Mouse (Mus musculus): ENCODE results near the gene Cd300c2. TPM values are rescaled to one million over a fixed set of nuclear protein-coding genes. Genes with fewer than 3 reads are reported as not detected.
A peak's percentile ranks its signal among the peaks of the same experiment; 100 is the strongest.
"Not testable (repeated sequence)": the region's sequence is repeated elsewhere in the genome, so short reads cannot be mapped to it uniquely, and the experiment has no call there.

The Cd300c2 gene
- total and polyA plus RNA-seq, 3 experiments: not detected

- Histone ChIP-seq H3K4me1 (ENCODE audit: control insufficient read depth in 1 of 2, insufficient read depth in 2 of 2) (peaks cover 5 to 6% of the 10 kb centered on the region in 2 experiments), H3K79me2 (replicated peaks; ENCODE audit: control insufficient read depth, extremely low read depth, insufficient read depth, poor library complexity, severe bottlenecking) (no peaks in the 10 kb centered on the region), H3K9me3 (replicated peaks; ENCODE audit: low read length) (no peaks in the 10 kb centered on the region), H3K27ac (ENCODE audit: insufficient read depth, low read depth) (no peak within 1 kb of the TSS), H3K4me3 (replicated peaks in 1 of 3; ENCODE audit: low read depth in 2 of 3, low read length in 2 of 3, poor library complexity in 1 of 3) (no peak within 1 kb of the TSS), H3K27me3 (replicated peaks) (peaks cover 40% of the 10 kb centered on the region), H3K36me3 (replicated peaks in 1 of 2; ENCODE audit: control insufficient read depth in 1 of 2, insufficient read depth in 1 of 2, low read length in 1 of 2) (no peaks in the 10 kb centered on the region), H3K9ac (ENCODE audit: insufficient read depth, low read depth) (no peak within 1 kb of the TSS), H3K4me2 (ENCODE audit: insufficient read depth, low read depth, poor library complexity, severe bottlenecking) (no peak within 1 kb of the TSS)
- dilution Hi-C loops (cut with MboI; ENCODE audit: extremely low pct_ligation_motif_present, extremely low pct_unique_long_range_greater_than_20kb, low sequenced_read_pairs) (no loop called here), in situ Hi-C loops (cut with MboI; ENCODE audit: low pct_ligation_motif_present, low pct_unique_long_range_greater_than_20kb, low sequenced_read_pairs) (no loop called here)
- no peak for DNase-seq (ENCODE audit: extremely low read depth)
- TF ChIP-seq MAZ (IDR thresholded peaks at IDR 0.05; ENCODE audit: low read depth, low read length) (no peak), NELFE (IDR thresholded peaks at IDR 0.05; ENCODE audit: low read depth, low read length) (no peak), ETS1 (conservative IDR thresholded peaks at IDR 0.05; ENCODE audit: low read depth, low read length) (peak; percentile 54), BHLHE40 (IDR thresholded peaks at IDR 0.05; ENCODE audit: low read depth, low read length) (peak; percentile 59), TCF12 (IDR thresholded peaks at IDR 0.05; ENCODE audit: low read depth, low read length) (peak; percentile 20; the same call in 1 of the 2 replicates)
These were observed 46.6 kb upstream of the Cd300c2 start, which contains the start of gene Cd300ld3 for GRCm38 (mm10) chr11:115048259-115048658. TSS of gene Cd300ld3 (minus strand) at chr11:115048409.

- H3K9me3 ChIP-seq (replicated peaks; ENCODE audit: low read length); H3K36me3 ChIP-seq (replicated peaks in 1 of 2; ENCODE audit: control insufficient read depth in 1 of 2, insufficient read depth in 1 of 2, low read length in 1 of 2); H3K4me1 ChIP-seq (ENCODE audit: control insufficient read depth in 1 of 2, insufficient read depth in 2 of 2); H3K4me2 ChIP-seq (ENCODE audit: insufficient read depth, low read depth, poor library complexity, severe bottlenecking); H3K27me3 ChIP-seq (replicated peaks); H3K4me3 ChIP-seq (replicated peaks in 1 of 3; ENCODE audit: low read depth in 2 of 3, low read length in 2 of 3, poor library complexity in 1 of 3); H3K27ac ChIP-seq (ENCODE audit: insufficient read depth, low read depth); dilution Hi-C loops (cut with MboI; ENCODE audit: extremely low pct_ligation_motif_present, extremely low pct_unique_long_range_greater_than_20kb, low sequenced_read_pairs); H3K9ac ChIP-seq (ENCODE audit: insufficient read depth, low read depth); H3K79me2 ChIP-seq (replicated peaks; ENCODE audit: control insufficient read depth, extremely low read depth, insufficient read depth, poor library complexity, severe bottlenecking); in situ Hi-C loops (cut with MboI; ENCODE audit: low pct_ligation_motif_present, low pct_unique_long_range_greater_than_20kb, low sequenced_read_pairs); DNase-seq (ENCODE audit: extremely low read depth): not testable (repeated sequence)
These were observed 36.0 kb upstream of the Cd300c2 start, which contains the start of gene Cd300ld5 for GRCm38 (mm10) chr11:115037669-115038068. TSS of gene Cd300ld5 (minus strand) at chr11:115037769.

- H3K36me3 ChIP-seq (replicated peaks in 1 of 2; ENCODE audit: control insufficient read depth in 1 of 2, insufficient read depth in 1 of 2, low read length in 1 of 2); H3K9ac ChIP-seq (ENCODE audit: insufficient read depth, low read depth); H3K27ac ChIP-seq (ENCODE audit: insufficient read depth, low read depth); dilution Hi-C loops (cut with MboI; ENCODE audit: extremely low pct_ligation_motif_present, extremely low pct_unique_long_range_greater_than_20kb, low sequenced_read_pairs); H3K4me3 ChIP-seq (replicated peaks in 1 of 3; ENCODE audit: low read depth in 2 of 3, low read length in 2 of 3, poor library complexity in 1 of 3); H3K79me2 ChIP-seq (replicated peaks; ENCODE audit: control insufficient read depth, extremely low read depth, insufficient read depth, poor library complexity, severe bottlenecking); H3K9me3 ChIP-seq (replicated peaks; ENCODE audit: low read length); DNase-seq (ENCODE audit: extremely low read depth); H3K4me2 ChIP-seq (ENCODE audit: insufficient read depth, low read depth, poor library complexity, severe bottlenecking); H3K4me1 ChIP-seq (ENCODE audit: control insufficient read depth in 1 of 2, insufficient read depth in 2 of 2); in situ Hi-C loops (cut with MboI; ENCODE audit: low pct_ligation_motif_present, low pct_unique_long_range_greater_than_20kb, low sequenced_read_pairs); H3K27me3 ChIP-seq (replicated peaks): not testable (repeated sequence)
These were observed 25.2 kb upstream of the Cd300c2 start, which contains the start of gene Cd300ld4 for GRCm38 (mm10) chr11:115026912-115027311. TSS of gene Cd300ld4 (minus strand) at chr11:115027012.

- H3K4me2 ChIP-seq (ENCODE audit: insufficient read depth, low read depth, poor library complexity, severe bottlenecking); H3K27ac ChIP-seq (ENCODE audit: insufficient read depth, low read depth); H3K4me1 ChIP-seq (ENCODE audit: control insufficient read depth in 1 of 2, insufficient read depth in 2 of 2); DNase-seq (ENCODE audit: extremely low read depth); H3K9ac ChIP-seq (ENCODE audit: insufficient read depth, low read depth); in situ Hi-C loops (cut with MboI; ENCODE audit: low pct_ligation_motif_present, low pct_unique_long_range_greater_than_20kb, low sequenced_read_pairs); H3K4me3 ChIP-seq (replicated peaks in 1 of 3; ENCODE audit: low read depth in 2 of 3, low read length in 2 of 3, poor library complexity in 1 of 3); H3K79me2 ChIP-seq (replicated peaks; ENCODE audit: control insufficient read depth, extremely low read depth, insufficient read depth, poor library complexity, severe bottlenecking); dilution Hi-C loops (cut with MboI; ENCODE audit: extremely low pct_ligation_motif_present, extremely low pct_unique_long_range_greater_than_20kb, low sequenced_read_pairs); H3K36me3 ChIP-seq (replicated peaks in 1 of 2; ENCODE audit: control insufficient read depth in 1 of 2, insufficient read depth in 1 of 2, low read length in 1 of 2); H3K9me3 ChIP-seq (replicated peaks; ENCODE audit: low read length); H3K27me3 ChIP-seq (replicated peaks): not testable (repeated sequence)
These were observed 14.4 kb upstream of the Cd300c2 start, which contains the start of gene Cd300ld2 for GRCm38 (mm10) chr11:115016093-115016492. TSS of gene Cd300ld2 (minus strand) at chr11:115016193.

Data from CH12.LX (cell line).